Mouse (Mus musculus) olfactory bulb, adult 2 months (tissue): ENCODE data around the gene Vinac1. TPM values are rescaled to one million over a fixed set of nuclear protein-coding genes. Genes with fewer than 3 reads are reported as not detected.
A peak's percentile ranks its signal among the peaks of the same experiment; 100 is the strongest.

Experiments
- H3K27ac ChIP-seq: fragments of 200-500 bp; 2 replicates; pipeline ENCODE4 v1.5.1; 2012; ENCODE audit warnings: low read depth, low read length; ENCODE audit not compliant: insufficient read depth
- H3K4me1 ChIP-seq: fragments of 200-500 bp; 2 replicates; pipeline ENCODE4 v1.6.1; 2012; ENCODE audit warnings: low read length; ENCODE audit not compliant: control insufficient read depth, insufficient read depth
- H3K4me3 ChIP-seq: fragments of 200-500 bp; 2 replicates; pipeline ENCODE4 v1.5.1; 2012; ENCODE audit warnings: mild to moderate bottlenecking, low read depth, low read length, moderate library complexity; ENCODE audit not compliant: insufficient read depth
- CTCF ChIP-seq: fragments of 200-500 bp; IDR thresholded peaks from 2 replicates; pipeline ENCODE4 v1.5.1; 2012; ENCODE audit warnings: low read depth, mild to moderate bottlenecking, low read length, moderate library complexity; ENCODE audit not compliant: insufficient read depth
- POLR2A ChIP-seq: fragments of 200-500 bp; IDR thresholded peaks from 2 replicates; pipeline ENCODE4 v1.6.1; 2012; ENCODE audit warnings: mild to moderate bottlenecking, low read depth, low read length, moderate library complexity; ENCODE audit not compliant: insufficient read depth
- WGBS: fragments of 180-500 bp; shearing (Covaris S2); methylation state at CpG from one replicate; pipeline ENCODE4 v1.1.7; 2018; 5-methylcytosine and 5-hydroxymethylcytosine counted together
- polyA plus RNA-seq: library from polyadenylated mRNA; stranded (reverse); fragments of >200 nt; gene quantifications from 2 replicates; pipeline ENCODE4 v1.2.4, GENCODE M21; 2012; ENCODE audit warnings: low replicate concordance; ENCODE audit not compliant: missing spikeins, insufficient read depth, insufficient read length

The Vinac1 gene
- not detected in 2 replicates for polyA plus RNA-seq

DNA sequence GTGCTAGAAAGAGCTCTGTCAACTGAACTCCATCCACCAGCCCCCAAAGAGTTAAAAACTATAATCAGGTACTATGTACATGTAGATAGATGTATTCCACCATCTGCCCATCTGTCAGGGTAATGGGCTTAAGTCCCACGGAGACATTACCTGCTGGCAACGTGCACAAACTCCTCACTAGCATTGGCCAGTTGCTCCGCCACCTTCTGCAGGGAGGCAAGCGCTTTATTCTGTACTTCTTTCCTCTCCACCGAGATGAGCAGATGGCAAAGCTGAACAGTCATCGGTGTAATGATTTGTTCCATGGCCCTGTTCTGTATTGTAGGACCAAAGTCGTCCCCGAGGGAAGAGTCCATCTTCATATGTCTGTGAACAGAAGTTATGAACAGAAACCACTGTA, at the start of gene Vinac1:
Gene Vinac1 (minus strand): TSS at position 362 of the 400 bp plus-strand sequence.
- H3K4me3 ChIP-seq, result no peak within 1 kb of the TSS
- no peaks in the 10 kb centered on the region for H3K4me1 ChIP-seq
- WGBS, result 87% methylated on average over 8 of the region's 8 CpGs
- no peak within 1 kb of the TSS for H3K27ac ChIP-seq
- TF ChIP-seq CTCF, result no peak

DNA sequence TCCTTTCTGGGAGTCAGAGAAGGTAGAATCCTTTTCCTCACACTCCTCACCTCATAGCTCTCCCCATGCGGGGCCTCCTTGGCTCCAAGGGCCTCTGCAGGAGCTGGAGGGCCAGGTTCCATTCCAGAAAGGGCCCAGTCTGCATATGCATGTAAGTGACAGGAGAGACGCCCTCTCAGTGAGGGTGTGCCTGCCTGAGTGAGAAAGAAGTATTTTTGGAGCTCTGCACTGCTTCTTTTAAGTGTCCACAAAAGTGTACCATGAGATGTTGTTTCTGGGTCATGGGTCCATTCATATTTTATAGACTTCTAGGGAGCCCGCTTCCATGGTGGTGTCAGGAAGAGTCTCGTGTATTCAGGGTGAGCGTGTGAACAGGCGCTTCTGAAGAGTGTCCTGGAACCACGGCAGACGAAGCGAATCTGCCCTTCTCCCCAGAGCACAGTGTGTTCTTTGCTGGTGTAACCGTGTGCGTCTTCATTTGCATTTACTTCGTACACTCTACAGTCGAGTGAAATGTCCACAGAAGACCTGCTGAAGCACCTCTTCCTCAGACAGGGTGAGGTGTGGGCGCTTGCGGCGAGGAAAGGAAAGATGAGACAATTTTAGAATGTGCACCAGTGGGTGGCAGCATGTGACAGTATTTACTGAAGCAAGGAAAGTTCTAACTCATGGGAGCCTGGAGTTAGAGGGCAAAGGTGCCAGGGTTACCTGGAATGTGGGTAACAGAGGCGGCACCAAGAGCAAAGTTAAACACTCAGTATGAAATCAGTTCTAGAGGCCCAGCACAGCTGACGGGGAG, 46.2 kb upstream of the Vinac1 start:
- Histone ChIP-seq H3K4me1 (peaks cover 33% of the 10 kb centered on the region), H3K4me3 (no peak overlapping the region), H3K27ac (no peak overlapping the region)
- TF ChIP-seq CTCF (no peak), POLR2A (no peak)
- WGBS, result 72% methylated on average over 18 of the region's 18 CpGs

DNA sequence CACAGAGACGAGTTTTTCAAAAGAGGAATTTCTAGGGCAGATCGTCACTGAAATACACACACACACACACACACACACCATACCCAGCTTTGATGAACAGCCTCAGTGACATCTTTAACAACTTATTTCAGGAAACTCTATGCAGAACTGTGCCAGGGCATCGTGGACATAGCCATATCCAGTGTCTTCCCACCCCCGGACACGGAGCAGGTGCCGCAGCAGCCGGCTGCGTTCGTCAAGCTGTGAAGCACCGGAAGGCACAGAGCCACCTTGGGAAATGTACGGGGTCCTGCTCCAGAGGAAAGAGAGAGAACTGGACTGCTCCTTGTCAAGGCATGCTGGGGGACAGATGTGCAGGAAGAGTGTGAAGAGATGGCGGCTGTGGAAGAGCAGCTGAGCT, 44.8 kb upstream of the Vinac1 start:
- WGBS, result 77% methylated on average over 12 of the region's 12 CpGs
- H3K4me3 ChIP-seq, result no peak overlapping the region
- H3K27ac ChIP-seq, result no peak overlapping the region
- TF ChIP-seq POLR2A, result no peak
- no peak for TF ChIP-seq CTCF
- H3K4me1 ChIP-seq, result peaks cover 33% of the 10 kb centered on the region

DNA sequence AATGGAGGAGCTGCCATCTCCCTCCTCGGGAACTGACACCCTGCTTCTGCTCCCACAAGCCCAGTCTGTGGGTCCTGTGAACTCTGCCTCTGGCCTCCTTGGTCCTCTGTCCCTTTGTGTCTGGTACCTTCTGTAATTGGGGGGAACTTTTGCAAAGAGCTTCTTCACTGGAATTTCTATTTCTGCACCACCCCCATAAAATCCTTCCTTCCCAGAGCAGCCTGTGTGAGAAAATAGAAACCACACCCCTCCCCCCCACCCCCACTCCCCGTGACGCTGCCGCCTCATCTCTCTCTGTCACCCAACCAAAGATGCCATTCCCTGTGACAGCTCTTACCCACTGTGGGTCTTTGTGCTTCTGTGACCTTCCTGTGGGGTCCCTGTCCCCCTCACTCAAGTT, 42.4 kb upstream of the Vinac1 start:
- Histone ChIP-seq H3K4me3 (no peak overlapping the region), H3K4me1 (peaks cover 33% of the 10 kb centered on the region), H3K27ac (peak overlapping the region; percentile 55)
- WGBS, result 50% methylated on average over 4 of the region's 4 CpGs
- TF ChIP-seq CTCF (no peak), POLR2A (no peak)

DNA sequence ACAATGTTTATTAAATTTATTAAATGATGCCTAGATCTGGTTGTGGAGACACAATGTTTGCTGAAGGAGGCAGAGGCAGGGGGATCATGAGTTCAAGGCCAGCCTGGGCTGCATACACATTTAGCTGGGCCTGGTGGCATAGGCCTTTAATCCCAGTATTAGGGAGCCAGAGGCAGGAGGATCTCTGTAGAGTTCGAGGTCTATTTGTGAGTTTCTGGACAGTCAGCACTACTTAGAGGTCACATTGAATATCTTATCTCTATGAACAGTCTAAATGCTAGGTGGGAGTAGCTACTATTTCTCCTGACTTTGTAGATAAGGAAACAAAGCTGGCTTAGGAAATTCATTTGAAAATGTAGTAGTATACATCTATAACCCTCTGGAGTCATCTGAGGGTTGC, 39.5 kb upstream of the Vinac1 start:
- WGBS, result 97% methylated on average over 1 of the region's 1 CpGs
- no peak overlapping the region for H3K27ac ChIP-seq
- TF ChIP-seq POLR2A (no peak), CTCF (no peak)
- peaks cover 18% of the 10 kb centered on the region for H3K4me1 ChIP-seq
- no peak overlapping the region for H3K4me3 ChIP-seq

DNA sequence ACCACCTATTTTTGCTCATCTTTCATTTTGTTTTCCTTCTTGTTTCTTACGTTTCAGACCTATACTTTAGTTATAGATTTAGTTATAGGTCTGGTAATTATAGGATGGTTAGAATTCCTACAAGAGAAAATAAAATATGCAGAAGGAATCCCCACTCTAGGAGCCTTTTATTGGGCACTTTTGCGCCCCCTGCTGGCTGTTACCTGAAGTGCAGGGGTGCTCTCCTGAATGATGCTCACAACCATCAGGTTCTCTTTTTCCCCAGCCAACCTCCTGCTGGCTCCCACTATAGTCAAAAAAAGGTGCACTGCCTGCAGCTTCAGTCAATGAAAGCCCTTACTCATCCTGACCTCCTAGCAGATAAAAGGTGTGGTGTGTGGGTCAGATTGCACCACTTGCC, 37.0 kb upstream of the Vinac1 start:
- Histone ChIP-seq H3K4me1 (peaks cover 6% of the 10 kb centered on the region), H3K27ac (no peak overlapping the region), H3K4me3 (no peak overlapping the region)
- WGBS, result 44% methylated on average over 2 of the region's 2 CpGs
- TF ChIP-seq CTCF, result peak; percentile 40; the same call in 1 of the 2 replicates
- no peak for TF ChIP-seq POLR2A

DNA sequence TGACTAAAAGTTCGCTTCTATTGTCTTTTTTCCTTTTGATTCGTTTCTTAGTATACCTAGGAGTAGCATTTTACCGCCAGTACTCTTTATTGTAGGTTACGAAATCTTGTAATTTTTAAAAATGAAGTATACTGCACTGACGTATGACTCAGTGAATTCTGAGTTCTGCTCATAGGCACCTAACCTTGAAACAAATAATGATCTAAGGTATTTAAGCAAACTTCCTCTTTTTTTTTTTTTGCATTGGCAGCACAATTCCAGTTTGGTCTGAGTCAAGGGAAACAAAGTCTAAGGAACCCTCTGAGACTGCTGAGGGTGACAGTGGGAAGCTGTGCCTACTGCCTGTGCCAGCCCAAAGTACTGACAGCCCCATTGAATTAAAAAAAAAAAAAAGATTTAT, 35.5 kb upstream of the Vinac1 start:
- Histone ChIP-seq H3K27ac (no peak overlapping the region), H3K4me3 (no peak overlapping the region), H3K4me1 (no peaks in the 10 kb centered on the region)
- 92% methylated on average over 5 of the region's 5 CpGs for WGBS
- TF ChIP-seq CTCF, result no peak
- TF ChIP-seq POLR2A, result no peak

DNA sequence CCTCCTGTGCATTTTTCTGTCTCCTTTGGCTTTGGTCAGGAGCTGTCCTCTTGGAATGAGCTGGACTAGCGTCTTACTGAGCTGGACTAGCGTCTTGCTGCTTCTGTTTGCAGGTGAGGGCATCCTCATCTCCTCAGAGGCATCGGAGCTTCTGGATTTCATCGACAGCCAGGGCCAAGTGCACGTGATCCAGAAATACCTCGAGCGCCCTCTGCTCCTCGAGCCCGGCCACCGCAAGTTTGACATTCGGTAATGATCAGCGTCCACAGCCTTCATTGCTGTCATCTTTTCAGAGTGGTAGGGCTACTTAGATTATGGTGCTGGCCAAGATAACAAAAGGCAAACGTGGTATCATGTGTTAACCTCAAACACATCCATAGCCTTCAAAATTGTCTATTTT, 33.1 kb upstream of the Vinac1 start:
- H3K27ac ChIP-seq, result no peak overlapping the region
- 0 out of 2 replicates have a peak, but pooled peaks have one; percentile 21 for TF ChIP-seq POLR2A
- no peak for TF ChIP-seq CTCF
- 68% methylated on average over 13 of the region's 13 CpGs for WGBS
- no peaks in the 10 kb centered on the region for H3K4me1 ChIP-seq
- H3K4me3 ChIP-seq, result no peak overlapping the region

DNA sequence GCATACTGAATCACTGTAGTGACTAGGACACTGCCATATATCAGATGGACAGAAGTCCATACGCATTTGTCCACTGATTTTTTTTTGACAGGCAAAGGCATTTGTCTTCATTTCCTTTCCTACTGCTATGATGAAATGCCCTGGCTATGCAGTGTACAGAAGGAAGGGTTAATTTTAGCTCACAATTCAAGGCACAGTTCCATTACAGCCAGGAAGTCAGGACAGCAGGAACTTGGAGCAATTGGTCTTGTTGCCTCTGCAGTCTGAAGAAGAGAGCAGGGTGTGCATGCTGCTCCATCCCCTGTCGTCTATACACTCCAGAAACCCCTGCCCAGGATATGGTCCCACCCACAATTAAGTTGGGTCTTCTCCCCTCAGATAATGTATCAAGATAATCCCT, 31.2 kb upstream of the Vinac1 start:
- H3K4me3 ChIP-seq, result no peak overlapping the region
- TF ChIP-seq POLR2A (no peak), CTCF (no peak)
- WGBS, result 88% methylated on average over 2 of the region's 2 CpGs
- no peaks in the 10 kb centered on the region for H3K4me1 ChIP-seq
- no peak overlapping the region for H3K27ac ChIP-seq

DNA sequence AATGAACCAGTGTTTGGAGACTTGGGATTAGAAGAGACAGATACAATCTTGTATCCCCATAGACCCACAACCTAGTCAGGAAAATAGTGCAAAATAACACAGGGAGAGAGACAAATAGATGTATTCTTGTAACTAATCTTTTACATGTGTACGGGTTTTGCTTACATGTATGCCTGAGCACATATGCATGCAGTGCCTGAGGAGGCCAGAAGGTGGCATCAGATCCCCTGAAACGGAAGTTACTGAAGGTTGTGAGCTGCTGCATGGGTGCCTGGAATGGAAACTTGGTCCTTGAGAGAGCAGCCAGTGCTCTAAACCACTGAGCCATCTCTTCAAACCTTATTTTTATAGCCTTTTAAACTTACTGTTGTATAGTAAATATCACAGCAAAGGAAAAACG, 30.3 kb upstream of the Vinac1 start:
- WGBS, result 89% methylated on average over 3 of the region's 3 CpGs
- H3K4me3 ChIP-seq, result no peak overlapping the region
- H3K27ac ChIP-seq, result no peak overlapping the region
- H3K4me1 ChIP-seq, result no peaks in the 10 kb centered on the region
- TF ChIP-seq POLR2A (no peak), CTCF (no peak)
